Mouse (Mus musculus): ENCODE data around the gene Prdx1. TPM values are rescaled to one million over a fixed set of nuclear protein-coding genes. Genes with fewer than 3 reads are reported as not detected.
"Not testable (repeated sequence)": the region's sequence is repeated elsewhere in the genome, so short reads cannot be mapped to it uniquely, and the experiment has no call there.

The Prdx1 gene
- total RNA-seq (2017) = 266 and 285 TPM in 2 replicates

DNA sequence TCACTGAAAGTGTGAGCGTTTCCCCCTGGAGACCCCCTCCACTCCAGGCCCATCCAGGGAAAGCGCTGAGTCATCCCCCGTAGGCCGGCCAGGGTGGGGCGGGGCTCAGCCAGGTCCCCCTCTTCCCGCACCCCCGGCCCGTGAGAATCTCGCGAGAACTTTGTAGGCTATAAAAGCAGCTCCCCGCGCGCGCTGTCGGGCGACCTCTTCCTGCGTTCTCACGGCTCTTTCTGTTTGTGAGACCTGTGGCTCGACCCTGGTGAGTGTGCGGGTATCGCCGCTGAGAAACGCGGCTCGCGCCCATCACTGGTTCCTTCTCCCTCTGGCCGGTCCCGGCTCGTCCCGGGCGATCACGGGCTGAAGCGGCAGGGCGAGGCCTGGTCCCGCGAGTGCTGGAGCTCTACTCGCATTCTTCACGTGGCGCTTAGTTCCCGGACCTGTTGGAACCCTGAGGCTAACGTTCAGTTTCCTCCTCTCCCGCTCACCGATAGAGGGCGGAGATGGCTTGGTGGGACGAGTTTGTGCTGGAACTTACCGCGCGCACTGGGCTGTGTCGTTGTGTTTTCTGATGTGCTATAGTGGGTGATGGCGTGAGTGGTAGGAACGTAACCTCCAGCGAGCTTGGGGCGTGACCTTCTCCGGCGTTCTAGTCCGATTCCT, at the start of gene Prdx1:
Prdx1 (plus strand) TSS at position 143 of the 660 bp plus-strand sequence.
- peak; percentile 85 for ATAC-seq (replicated peaks; ENCODE audit: low read depth, poor library complexity, severe bottlenecking)

GRCm38 (mm10) chr4:116638821-116639220, 46.5 kb upstream of the Prdx1 start:
- ATAC-seq (replicated peaks; ENCODE audit: low read depth, poor library complexity, severe bottlenecking) = no peak

DNA sequence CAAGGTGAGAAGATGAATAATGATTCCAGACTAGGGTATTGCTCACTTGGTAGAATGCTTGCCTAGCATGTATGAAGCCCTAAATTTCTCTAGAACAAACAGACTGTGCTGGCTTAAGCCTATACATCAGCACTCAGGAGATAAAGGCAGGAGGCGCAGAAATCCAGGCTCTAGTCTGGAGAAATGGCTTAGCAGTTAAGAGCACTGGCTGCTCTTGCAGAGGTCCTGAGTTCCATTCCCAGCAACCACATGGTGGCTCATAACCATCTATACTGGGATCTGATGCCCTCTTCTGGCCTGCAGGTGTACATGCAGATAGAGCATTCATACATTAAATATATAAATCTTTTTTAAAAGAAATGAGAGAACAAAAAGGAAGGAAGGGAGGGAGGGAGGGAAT, 43.3 kb upstream of the Prdx1 start:
- no peak for ATAC-seq (replicated peaks; ENCODE audit: low read depth, poor library complexity, severe bottlenecking)

GRCm38 (mm10) chr4:116644326-116644725, 41.0 kb upstream of the Prdx1 start:
- peak; percentile 73 for ATAC-seq (replicated peaks; ENCODE audit: low read depth, poor library complexity, severe bottlenecking)

- no peak for ATAC-seq (replicated peaks; ENCODE audit: low read depth, poor library complexity, severe bottlenecking)
Measured at GRCm38 (mm10) chr4:116645624-116646023, 39.7 kb upstream of the Prdx1 start.

DNA sequence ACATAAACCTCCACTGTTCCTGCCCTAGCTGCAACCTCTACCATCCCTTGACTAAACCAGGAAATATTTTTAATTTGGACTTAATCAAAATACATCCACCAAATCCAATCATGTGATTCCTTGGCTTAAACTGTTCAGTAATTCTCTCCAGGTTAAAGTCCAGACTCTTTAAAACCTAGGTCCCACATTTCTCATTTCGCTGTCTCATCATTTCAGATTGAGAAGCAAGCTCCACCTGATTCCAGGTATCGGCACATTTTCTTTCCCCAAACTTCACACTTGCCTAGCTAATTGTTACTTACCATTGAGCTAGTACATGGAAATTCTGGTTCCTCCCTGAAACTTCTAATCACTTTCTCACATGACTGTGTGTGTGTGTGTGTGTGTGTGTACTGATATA, 35.9 kb upstream of the Prdx1 start:
- no peak for ATAC-seq (replicated peaks; ENCODE audit: low read depth, poor library complexity, severe bottlenecking)

DNA sequence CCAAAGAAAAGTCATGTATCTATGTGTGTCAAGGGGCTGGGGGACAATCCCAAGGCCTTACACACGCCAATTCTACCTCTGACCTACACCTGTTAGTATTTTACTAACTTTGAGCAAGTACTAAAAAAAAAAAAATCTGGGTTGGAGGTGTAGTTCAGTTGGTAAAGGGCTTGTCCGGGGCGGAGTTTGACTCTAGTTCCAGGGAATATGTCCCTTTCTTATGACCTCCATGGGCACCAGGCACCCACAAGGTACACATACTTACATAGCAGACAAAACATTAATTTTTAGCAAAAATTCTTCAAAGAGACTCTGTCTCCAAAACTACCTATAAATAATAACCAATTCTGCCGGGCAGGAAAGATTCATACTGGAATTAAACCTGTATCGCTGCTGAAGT, 35.0 kb upstream of the Prdx1 start:
- no peak for ATAC-seq (replicated peaks; ENCODE audit: low read depth, poor library complexity, severe bottlenecking)

- ATAC-seq (replicated peaks; ENCODE audit: low read depth, poor library complexity, severe bottlenecking) = peak; percentile 92
Measured at GRCm38 (mm10) chr4:116650924-116651796, 34.2 kb upstream of the Prdx1 start, which contains the start of gene Akr1a1. TSS of gene Akr1a1 (minus strand) at chr4:116651680.

GRCm38 (mm10) chr4:116651797-116652135, 33.6 kb upstream of the Prdx1 start:
- no peak for ATAC-seq (replicated peaks; ENCODE audit: low read depth, poor library complexity, severe bottlenecking)

DNA sequence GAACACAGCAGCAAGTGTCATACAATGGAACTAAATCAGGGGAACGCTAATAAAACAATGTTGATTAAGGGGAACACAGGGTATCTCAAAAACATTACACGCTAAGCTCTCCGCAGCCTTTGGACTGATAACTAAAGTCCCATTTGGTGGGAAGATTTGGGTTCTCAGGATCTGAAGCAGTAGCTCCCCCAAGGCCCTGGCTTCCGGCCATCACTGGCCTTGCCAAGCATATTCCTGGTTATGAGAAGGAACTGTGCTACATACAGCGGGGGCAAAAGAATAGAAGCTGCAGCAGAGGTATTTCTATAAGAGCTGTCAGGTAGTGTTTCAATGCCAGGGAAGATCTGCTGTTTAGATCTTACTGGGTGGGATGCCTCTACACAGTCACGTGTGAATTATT, 32.1 kb upstream of the Prdx1 start:
- no peak for ATAC-seq (replicated peaks; ENCODE audit: low read depth, poor library complexity, severe bottlenecking)

DNA sequence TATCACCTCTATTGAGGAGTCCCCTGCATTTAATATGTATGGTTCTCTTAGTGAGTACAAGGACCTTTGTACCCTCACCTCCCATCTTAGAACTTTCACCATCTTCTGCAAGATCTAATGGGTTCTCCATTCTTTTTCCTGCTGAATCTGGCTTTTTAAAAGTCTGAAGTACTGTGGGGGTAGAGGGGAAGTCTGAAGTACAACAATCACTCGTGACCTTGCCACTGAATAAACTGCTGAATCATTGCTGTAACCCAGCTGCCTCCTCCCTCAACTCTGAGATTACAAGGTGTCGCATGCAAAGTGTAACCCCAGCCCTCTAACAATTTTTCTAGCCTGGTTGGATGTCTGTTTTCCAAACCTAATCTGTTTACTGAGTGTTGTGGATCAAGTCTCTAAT, 30.2 kb upstream of the Prdx1 start:
- peak; percentile 45 for ATAC-seq (replicated peaks; ENCODE audit: low read depth, poor library complexity, severe bottlenecking)

- no peak for ATAC-seq (replicated peaks; ENCODE audit: low read depth, poor library complexity, severe bottlenecking)
Measured at GRCm38 (mm10) chr4:116655658-116656057, 29.7 kb upstream of the Prdx1 start.

- no peak for ATAC-seq (replicated peaks; ENCODE audit: low read depth, poor library complexity, severe bottlenecking)
Measured at GRCm38 (mm10) chr4:116657971-116658370, 27.4 kb upstream of the Prdx1 start.

- no peak for ATAC-seq (replicated peaks; ENCODE audit: low read depth, poor library complexity, severe bottlenecking)
Measured at GRCm38 (mm10) chr4:116659474-116659873, 25.9 kb upstream of the Prdx1 start.

DNA sequence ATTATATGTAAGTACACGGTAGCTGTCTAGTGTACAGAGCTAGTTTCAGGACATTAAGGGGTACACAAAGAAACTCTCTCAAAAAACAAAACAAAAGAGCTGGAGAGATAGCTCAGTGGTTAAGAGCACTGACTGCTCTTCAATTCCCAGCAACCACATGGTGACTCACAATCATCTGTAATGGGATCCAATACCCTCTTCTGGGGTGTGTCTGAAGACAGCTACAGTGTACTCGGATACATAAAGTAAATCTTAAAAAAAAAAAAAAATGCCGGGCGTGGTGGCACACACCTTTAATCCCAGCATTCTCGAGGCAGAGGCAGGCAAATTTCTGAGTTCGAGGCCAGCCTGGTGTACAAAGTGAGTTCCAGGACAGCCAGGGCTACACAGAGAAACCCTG, 25.4 kb upstream of the Prdx1 start:
- ATAC-seq (replicated peaks; ENCODE audit: low read depth, poor library complexity, severe bottlenecking) = not testable (repeated sequence)

- no peak for ATAC-seq (replicated peaks; ENCODE audit: low read depth, poor library complexity, severe bottlenecking)
Measured at GRCm38 (mm10) chr4:116660829-116661228, 24.5 kb upstream of the Prdx1 start.

DNA sequence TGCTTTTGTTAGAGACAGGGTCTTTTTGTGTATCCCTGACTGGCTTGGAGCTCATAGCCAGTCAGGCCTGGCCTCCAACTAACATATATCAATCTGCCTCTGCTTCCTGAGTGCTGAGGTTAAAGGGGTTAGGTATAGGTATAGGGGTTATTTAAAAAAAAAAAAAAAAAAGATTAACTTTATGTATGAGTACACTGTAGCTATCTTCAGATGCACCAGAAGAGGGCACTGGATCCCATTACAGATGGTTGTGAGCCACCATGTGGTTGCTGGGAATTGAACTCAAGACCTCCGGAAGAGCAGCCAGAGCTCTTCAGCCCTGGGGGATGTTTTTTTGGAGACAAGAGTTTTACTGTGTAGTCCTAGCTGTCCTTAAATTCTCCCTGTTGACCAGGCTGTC, 23.3 kb upstream of the Prdx1 start:
- no peak for ATAC-seq (replicated peaks; ENCODE audit: low read depth, poor library complexity, severe bottlenecking)

- no peak for ATAC-seq (replicated peaks; ENCODE audit: low read depth, poor library complexity, severe bottlenecking)
Measured at GRCm38 (mm10) chr4:116666625-116667024, 18.7 kb upstream of the Prdx1 start.

DNA sequence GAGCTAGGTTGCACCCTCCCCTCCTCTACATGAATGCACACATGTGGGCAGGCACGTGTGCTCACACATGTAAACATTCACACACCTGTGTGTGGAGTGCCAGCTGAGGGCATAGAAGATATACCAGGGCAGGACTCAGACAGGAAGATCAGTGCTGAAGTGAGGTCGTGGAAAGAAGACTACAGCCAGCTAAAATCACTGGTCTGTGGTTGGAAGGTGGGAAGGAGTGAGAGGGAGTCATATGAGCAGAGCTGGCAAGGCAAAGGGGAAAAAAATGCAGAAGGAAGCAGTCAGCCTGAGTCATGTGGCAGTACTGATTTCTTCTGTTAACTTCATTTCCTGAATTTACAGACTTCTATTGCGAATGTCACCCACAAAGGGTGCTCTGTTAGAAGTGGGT, 17.2 kb upstream of the Prdx1 start:
- ATAC-seq (replicated peaks; ENCODE audit: low read depth, poor library complexity, severe bottlenecking) = peak; percentile 88

DNA sequence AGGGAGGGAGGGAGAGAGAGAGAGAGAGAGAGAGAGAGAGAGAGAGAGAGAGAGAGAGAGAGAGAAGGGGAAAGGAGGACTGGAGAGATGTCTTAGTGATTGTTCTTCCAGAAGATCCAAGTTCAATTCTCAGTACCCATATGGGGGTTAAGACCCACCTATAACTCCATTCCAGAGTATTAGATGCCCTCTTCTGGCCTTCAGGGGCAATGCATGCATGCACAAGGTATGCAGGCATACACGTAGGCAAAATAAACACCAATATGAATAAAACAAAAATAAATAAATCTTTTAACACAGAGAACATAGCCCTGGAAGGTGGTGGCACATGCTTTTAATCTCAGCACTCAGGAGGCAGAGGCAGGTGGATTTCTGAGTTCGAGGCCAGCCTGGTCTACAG, 16.1 kb upstream of the Prdx1 start:
- no peak for ATAC-seq (replicated peaks; ENCODE audit: low read depth, poor library complexity, severe bottlenecking)

DNA sequence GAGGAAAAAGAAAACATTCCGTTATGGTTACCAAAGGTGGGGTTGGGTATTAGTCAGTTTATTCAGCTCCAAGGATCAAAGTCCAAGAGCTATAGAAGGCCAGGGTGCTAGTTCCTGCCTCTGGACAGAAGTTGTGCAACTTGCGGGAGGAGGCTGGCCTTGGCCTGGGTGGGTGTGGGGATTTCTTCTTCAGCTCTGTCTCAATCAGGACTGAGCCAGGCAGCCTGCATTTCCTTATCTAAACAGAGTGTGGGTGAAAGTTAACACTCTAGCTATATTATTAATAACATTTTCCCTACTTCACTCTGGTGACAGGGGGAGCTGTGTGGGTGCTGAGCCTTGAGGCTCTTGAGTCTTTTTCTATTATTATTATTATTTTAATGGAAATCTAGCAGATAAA, 12.6 kb upstream of the Prdx1 start:
- peak; percentile 83 for ATAC-seq (replicated peaks; ENCODE audit: low read depth, poor library complexity, severe bottlenecking)

GRCm38 (mm10) chr4:116674761-116675160, 10.6 kb upstream of the Prdx1 start:
- ATAC-seq (replicated peaks; ENCODE audit: low read depth, poor library complexity, severe bottlenecking) = not testable (repeated sequence)
